Mouse (Mus musculus) CH12.LX (cell line): ENCODE measurements around the gene Mrps23. TPM values are rescaled to one million over a fixed set of nuclear protein-coding genes. Genes with fewer than 3 reads are reported as not detected.
"Not testable (repeated sequence)": the region's sequence is repeated elsewhere in the genome, so short reads cannot be mapped to it uniquely, and the experiment has no call there.

Source experiments
- DNase-seq: peaks from one replicate; pipeline ENCODE4 v3.0.0-alpha.2; 2013; ENCODE audit errors: extremely low read depth
- H3K27ac ChIP-seq: 2 replicates; pipeline ENCODE4 v1.5.1; 2012; ENCODE audit warnings: low read depth, mild to moderate bottlenecking, control low read depth, moderate library complexity; ENCODE audit not compliant: insufficient read depth
- H3K27me3 ChIP-seq: replicated peaks from 2 replicates; pipeline ENCODE3; 2012; ENCODE audit warnings: inconsistent platforms
- H3K36me3 ChIP-seq, 2 experiments: replicated peaks in 1 of 2; 2 replicates each; pipeline versions ENCODE3 to v1.6.1; 2012; ENCODE audit warnings: inconsistent platforms in 1 of 2, low read length in 1 of 2, mild to moderate bottlenecking in 1 of 2, mixed read lengths in 1 of 2, moderate library complexity in 1 of 2; ENCODE audit not compliant: control insufficient read depth in 1 of 2, insufficient read depth in 1 of 2
- H3K4me1 ChIP-seq, 2 experiments: 2 replicates each; pipeline ENCODE4 v1.6.1; 2012; ENCODE audit warnings: inconsistent platforms in 1 of 2, moderate library complexity in 1 of 2; ENCODE audit not compliant: insufficient read depth in 2 of 2, control insufficient read depth in 1 of 2
- H3K4me2 ChIP-seq: 2 replicates; pipeline ENCODE4 v1.6.1; 2012; ENCODE audit warnings: low read depth, mild to moderate bottlenecking, control low read depth; ENCODE audit not compliant: poor library complexity, insufficient read depth, severe bottlenecking
- H3K4me3 ChIP-seq, 3 experiments: fragments of 150-350 bp in 1 of 3; sonication (generic) in 1 of 3; replicated peaks in 1 of 3; 2 replicates each; pipeline versions ENCODE3 to v1.5.1; 2011 to 2012; ENCODE audit warnings: low read depth in 2 of 3, low read length in 2 of 3, mild to moderate bottlenecking in 2 of 3, moderate library complexity in 2 of 3, control low read depth in 1 of 3, improper control_type of control experiment in 1 of 3, inconsistent platforms in 1 of 3, mixed read lengths in 1 of 3; ENCODE audit not compliant: poor library complexity in 1 of 3
- H3K79me2 ChIP-seq: replicated peaks from 2 replicates; pipeline ENCODE4 v1.6.1; 2012; ENCODE audit warnings: mild to moderate bottlenecking, moderate library complexity; ENCODE audit not compliant: control insufficient read depth, poor library complexity, insufficient read depth, severe bottlenecking; ENCODE audit errors: extremely low read depth
- H3K9ac ChIP-seq: 2 replicates; pipeline ENCODE4 v1.6.1; 2012; ENCODE audit warnings: low read depth, mild to moderate bottlenecking, control low read depth, moderate library complexity; ENCODE audit not compliant: insufficient read depth
- H3K9me3 ChIP-seq: replicated peaks from 2 replicates; pipeline ENCODE3; 2012; ENCODE audit warnings: low read length, inconsistent platforms, mixed read lengths
- BHLHE40 ChIP-seq: IDR thresholded peaks from 2 replicates; pipeline ENCODE4 v1.6.1; 2011; ENCODE audit warnings: mild to moderate bottlenecking, low read depth, low read length, improper control_type of control experiment
- CHD1 ChIP-seq: IDR thresholded peaks from 2 replicates; pipeline ENCODE4 v1.6.1; 2012; ENCODE audit warnings: low read depth, low read length, improper control_type of control experiment, inconsistent platforms
- CHD2 ChIP-seq: IDR thresholded peaks from 2 replicates; pipeline ENCODE4 v1.6.1; 2011; ENCODE audit warnings: low read length, improper control_type of control experiment
- CTCF ChIP-seq, 2 experiments: IDR thresholded peaks in 1 of 2; conservative IDR thresholded peaks in 1 of 2; 2 replicates each; pipeline ENCODE4 v1.5.1; 2011 to 2012; ENCODE audit warnings: low read depth in 2 of 2, low read length in 2 of 2, improper control_type of control experiment in 1 of 2, inconsistent platforms in 1 of 2, mild to moderate bottlenecking in 1 of 2, moderate library complexity in 1 of 2
- ELF1 ChIP-seq: IDR thresholded peaks from 2 replicates; pipeline ENCODE4 v1.6.1; 2014; ENCODE audit warnings: low read depth, mild to moderate bottlenecking, inconsistent platforms, low read length, improper control_type of control experiment
- EP300 ChIP-seq: IDR thresholded peaks from 2 replicates; pipeline ENCODE4 v1.6.1; 2011; ENCODE audit warnings: low read length, improper control_type of control experiment
- GABPA ChIP-seq: IDR thresholded peaks from 2 replicates; pipeline ENCODE4 v1.6.1; 2012; ENCODE audit warnings: low read depth, low read length, improper control_type of control experiment, inconsistent platforms; ENCODE audit not compliant: insufficient replicate concordance
- HCFC1 ChIP-seq: IDR thresholded peaks from 2 replicates; pipeline ENCODE4 v1.6.1; 2012; ENCODE audit warnings: low read depth, mild to moderate bottlenecking, inconsistent platforms, low read length, improper control_type of control experiment
- IRF4 ChIP-seq: IDR thresholded peaks from 2 replicates; pipeline ENCODE4 v1.6.1; 2014; ENCODE audit warnings: low read depth, mild to moderate bottlenecking, inconsistent platforms, low read length, improper control_type of control experiment
- JUN ChIP-seq: IDR thresholded peaks from 2 replicates; pipeline ENCODE4 v1.6.1; 2011; ENCODE audit warnings: low read depth, mild to moderate bottlenecking, low read length, improper control_type of control experiment, moderate library complexity; ENCODE audit not compliant: insufficient read depth
- JUND ChIP-seq: conservative IDR thresholded peaks from 2 replicates; pipeline ENCODE4 v1.6.1; 2011; ENCODE audit warnings: low read depth, low read length, improper control_type of control experiment
- KAT2A ChIP-seq: IDR thresholded peaks from 2 replicates; pipeline ENCODE4 v1.6.1; 2012; ENCODE audit warnings: low read length, improper control_type of control experiment, inconsistent platforms; ENCODE audit not compliant: insufficient replicate concordance
- MAFK ChIP-seq: IDR thresholded peaks from 2 replicates; pipeline ENCODE4 v1.6.1; 2011; ENCODE audit warnings: low read length, improper control_type of control experiment; ENCODE audit not compliant: insufficient replicate concordance
- MAX ChIP-seq: IDR thresholded peaks from 2 replicates; pipeline ENCODE4 v1.6.1; 2011; ENCODE audit warnings: low read length, improper control_type of control experiment
- MEF2A ChIP-seq: IDR thresholded peaks from 2 replicates; pipeline ENCODE4 v1.6.1; 2014; ENCODE audit warnings: low read depth, mild to moderate bottlenecking, inconsistent platforms, low read length, improper control_type of control experiment, borderline replicate concordance
- MXI1 ChIP-seq: IDR thresholded peaks from 2 replicates; pipeline ENCODE4 v1.6.1; 2011; ENCODE audit warnings: mild to moderate bottlenecking, low read depth, low read length, improper control_type of control experiment
- MYC ChIP-seq: IDR thresholded peaks from 2 replicates; pipeline ENCODE4 v1.6.1; 2011; ENCODE audit warnings: low read depth, mild to moderate bottlenecking, improper control_type of control experiment, low read length
- NELFE ChIP-seq: IDR thresholded peaks from 2 replicates; pipeline ENCODE4 v1.6.1; 2011; ENCODE audit warnings: low read depth, low read length, improper control_type of control experiment
- NRF1 ChIP-seq: IDR thresholded peaks from 2 replicates; pipeline ENCODE4 v1.6.1; 2014; ENCODE audit warnings: low read depth, mild to moderate bottlenecking, inconsistent platforms, low read length, improper control_type of control experiment, moderate library complexity
- PAX5 ChIP-seq: IDR thresholded peaks from 2 replicates; pipeline ENCODE4 v1.6.1; 2012; ENCODE audit warnings: low read length, inconsistent platforms, mixed read lengths
- POLR2A ChIP-seq: IDR thresholded peaks from 2 replicates; pipeline ENCODE4 v1.6.1; 2011; ENCODE audit warnings: low read depth, mild to moderate bottlenecking, improper control_type of control experiment, low read length
- POLR2AphosphoS2 ChIP-seq: IDR thresholded peaks from 2 replicates; pipeline ENCODE4 v1.6.1; 2011; ENCODE audit warnings: low read depth, low read length, improper control_type of control experiment
- RAD21 ChIP-seq: IDR thresholded peaks from 2 replicates; pipeline ENCODE4 v1.6.1; 2011; ENCODE audit warnings: low read depth, mild to moderate bottlenecking, low read length, improper control_type of control experiment, moderate library complexity
- RCOR1 ChIP-seq: conservative IDR thresholded peaks from 2 replicates; pipeline ENCODE4 v1.6.1; 2012; ENCODE audit warnings: low read depth, mild to moderate bottlenecking, inconsistent platforms, low read length, improper control_type of control experiment
- SIN3A ChIP-seq: IDR thresholded peaks from 2 replicates; pipeline ENCODE4 v1.6.1; 2012; ENCODE audit warnings: low read length, improper control_type of control experiment, inconsistent platforms
- SMC3 ChIP-seq: IDR thresholded peaks from 2 replicates; pipeline ENCODE4 v1.6.1; 2011; ENCODE audit warnings: low read depth, low read length, improper control_type of control experiment
- TCF12 ChIP-seq: IDR thresholded peaks from 2 replicates; pipeline ENCODE4 v1.6.1; 2014; ENCODE audit warnings: low read depth, mild to moderate bottlenecking, inconsistent platforms, low read length, improper control_type of control experiment
- USF1 ChIP-seq: IDR thresholded peaks from 2 replicates; pipeline ENCODE4 v1.6.1; 2014; ENCODE audit warnings: low read depth, mild to moderate bottlenecking, inconsistent platforms, low read length, improper control_type of control experiment
- USF2 ChIP-seq: conservative IDR thresholded peaks from 2 replicates; pipeline ENCODE4 v1.6.1; 2011; ENCODE audit warnings: low read depth, low read length, improper control_type of control experiment
- ZC3H11A ChIP-seq: IDR thresholded peaks from 2 replicates; pipeline ENCODE4 v1.6.1; 2012; ENCODE audit warnings: low read depth, mild to moderate bottlenecking, inconsistent platforms, low read length, improper control_type of control experiment
- ZKSCAN1 ChIP-seq: IDR thresholded peaks from 2 replicates; pipeline ENCODE4 v1.6.1; 2012; ENCODE audit warnings: low read depth, inconsistent platforms, low read length, improper control_type of control experiment, borderline replicate concordance
- ZNF384 ChIP-seq: IDR thresholded peaks from 2 replicates; pipeline ENCODE4 v1.6.1; 2012; ENCODE audit warnings: low read depth, low read length, improper control_type of control experiment, inconsistent platforms
- dilution Hi-C: fragments of 300-500 bp; cut with MboI; formaldehyde crosslinking; loops from 2 replicates; pipeline ENCODE4 v1.14.3; 2020; ENCODE audit warnings: low sequenced_read_pairs; ENCODE audit not compliant: extremely low pct_unique_long_range_greater_than_20kb, extremely low pct_ligation_motif_present
- in situ Hi-C: fragments of 300-500 bp; cut with MboI; formaldehyde crosslinking; loops from 3 replicates; pipeline ENCODE4 v1.14.3; 2019; ENCODE audit warnings: low sequenced_read_pairs, low pct_ligation_motif_present, low pct_unique_long_range_greater_than_20kb, mixed read lengths
- polyA plus RNA-seq: library from polyadenylated mRNA; unstranded; fragments of >175 nt; gene quantifications from 2 replicates; pipeline ENCODE4 v1.2.1, GENCODE M21; 2012; ENCODE audit warnings: low read depth; ENCODE audit not compliant: insufficient read length
- total RNA-seq, 2 experiments: library from RNA; depleted of rRNA; stranded (reverse); fragments of 300-350 nt in 1 of 2; fragments of >200 nt in 1 of 2; gene quantifications; 2 replicates each; pipeline ENCODE4 v1.2.3; 2012 to 2014

The Mrps23 gene
- total and polyA plus RNA-seq, 3 experiments, result 185 to 233 (median 227) TPM

DNA sequence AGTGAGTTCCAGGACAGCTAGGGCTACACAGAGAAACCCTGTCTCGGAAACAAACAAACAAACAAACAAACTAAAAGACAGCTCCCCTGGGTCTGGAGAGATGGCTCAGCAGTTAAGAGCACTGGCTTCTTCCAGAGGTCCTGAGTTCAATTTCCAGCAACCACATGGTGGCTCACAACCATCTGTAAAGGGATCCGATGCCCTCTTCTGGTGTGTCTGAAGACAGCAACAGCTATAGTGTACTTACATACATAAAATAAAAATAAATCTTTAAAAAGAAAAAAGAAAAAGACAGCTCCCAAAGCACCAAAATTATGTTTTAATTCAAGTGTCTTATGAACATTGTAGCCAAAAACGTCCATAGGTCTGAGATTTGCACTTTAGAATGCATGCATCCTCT lies 8.5 kb upstream of the Mrps23 start:
- H3K9ac ChIP-seq, H3K27ac ChIP-seq, H3K79me2 ChIP-seq, H3K36me3 ChIP-seq, H3K4me1 ChIP-seq, DNase-seq, H3K4me3 ChIP-seq, H3K9me3 ChIP-seq, H3K4me2 ChIP-seq: not testable (repeated sequence)
- H3K27me3 ChIP-seq, result peaks cover 75% of the 10 kb centered on the region
- in situ Hi-C loops (loop anchor here (5.0 kb wide), 1 partner anchor 138 kb away; no protein-coding TSS in a partner anchor), dilution Hi-C loops (loop anchor here (25.0 kb wide), 1 partner anchor 133 kb away; the partner anchor contains the start of gene Vezf1)
- TF ChIP-seq SMC3, result peak; percentile 17
- TF ChIP-seq CTCF (conservative IDR thresholded peaks at IDR 0.05 in 1 of 2, IDR thresholded peaks at IDR 0.05 in 1 of 2; ENCODE audit: low read depth in 2 of 2, low read length in 2 of 2), result peak in 1 of 2 experiments; percentile 48; a peak in 2 of 4 replicates

GRCm38 (mm10) chr11:88197153-88197576 lies 7.0 kb upstream of the Mrps23 start:
- dilution Hi-C loops (loop anchor here (25.0 kb wide), 1 partner anchor 135 kb away; the partner anchor contains the start of gene Vezf1), in situ Hi-C loops (loop anchor here (5.0 kb wide), 1 partner anchor 140 kb away; no protein-coding TSS in a partner anchor)
- DNase-seq, result peak; percentile 79
- Histone ChIP-seq H3K27ac (no peak overlapping the region), H3K9ac (no peak overlapping the region), H3K4me1 (no peaks in the 10 kb centered on the region), H3K4me3 (no peak overlapping the region), H3K79me2 (no peaks in the 10 kb centered on the region), H3K9me3 (no peaks in the 10 kb centered on the region), H3K36me3 (no peaks in the 10 kb centered on the region), H3K27me3 (peaks cover 74% of the 10 kb centered on the region), H3K4me2 (no peak overlapping the region)
- TF ChIP-seq JUN (no peak; the same call in 1 of the 2 replicates), NELFE (peak; percentile 59; the same call in 1 of the 2 replicates), MAX (0 out of 2 replicates have a peak, but pooled peaks have one; percentile 12), JUND (0 out of 2 replicates have a peak, but pooled peaks have one; percentile 29), ZNF384 (peak; percentile 91), TCF12 (peak; percentile 41; the same call in 1 of the 2 replicates), CTCF (conservative IDR thresholded peaks at IDR 0.05 in 1 of 2, IDR thresholded peaks at IDR 0.05 in 1 of 2; ENCODE audit: low read depth in 2 of 2, low read length in 2 of 2) (peak in 1 of 2 experiments; percentile 98; a peak in 3 of 4 replicates), USF2 (no peak), MAFK (no peak), MXI1 (peak; percentile 45; the same call in 1 of the 2 replicates), PAX5 (no peak), POLR2A (no peak), MEF2A (0 out of 2 replicates have a peak, but pooled peaks have one; percentile 61), KAT2A (no peak), IRF4 (peak; percentile 67), MYC (peak; percentile 76), ZKSCAN1 (no peak), NRF1 (0 out of 2 replicates have a peak, but pooled peaks have one; percentile 16), CHD2 (peak; percentile 18; the same call in 1 of the 2 replicates), HCFC1 (no peak), RCOR1 (no peak), SMC3 (peak; percentile 98), RAD21 (peak; percentile 93), GABPA (no peak), EP300 (0 out of 2 replicates have a peak, but pooled peaks have one; percentile 36), ELF1 (peak; percentile 29; the same call in 1 of the 2 replicates), USF1 (no peak), ZC3H11A (peak; percentile 93), BHLHE40 (peak; percentile 43), CHD1 (no peak), POLR2AphosphoS2 (no peak), SIN3A (peak; percentile 72; the same call in 1 of the 2 replicates)
